Mouse (Mus musculus) embryonic facial prominence, embryonic 14.5 days (tissue): ENCODE measurements around the gene Txnip. TPM values are rescaled to one million over a fixed set of nuclear protein-coding genes. Genes with fewer than 3 reads are reported as not detected.
A peak's percentile ranks its signal among the peaks of the same experiment; 100 is the strongest.

ENCODE experiments used
- ATAC-seq: fragments of 200-750 bp; cut with Nextera tagmentation; 2 replicates; pipeline ENCODE4 v1.8.0; 2017; ENCODE audit warnings: low read depth, moderate number of reproducible peaks, moderate TSS enrichment
- DNase-seq: peaks from one replicate; pipeline ENCODE4 v3.0.0-alpha.2; 2015; ENCODE audit warnings: low spot score
- H3K27ac ChIP-seq: fragments of 300-500 bp; sonication (generic); replicated peaks from 2 replicates; pipeline ENCODE4 v1.5.1; 2014; ENCODE audit warnings: low read depth, mild to moderate bottlenecking, low read length, moderate library complexity
- H3K27me3 ChIP-seq: fragments of 300-500 bp; sonication (generic); replicated peaks from 2 replicates; pipeline ENCODE4 v1.6.1; 2014; ENCODE audit warnings: low read length; ENCODE audit not compliant: control insufficient read depth, insufficient read depth
- H3K36me3 ChIP-seq: fragments of 300-500 bp; sonication (generic); 2 replicates; pipeline ENCODE4 v1.6.1; 2014; ENCODE audit warnings: low read length, mixed read lengths; ENCODE audit not compliant: control insufficient read depth, insufficient read depth
- H3K4me1 ChIP-seq: fragments of 300-500 bp; sonication (generic); 2 replicates; pipeline ENCODE4 v1.6.1; 2014; ENCODE audit warnings: antibody characterized with exemption, low read length; ENCODE audit not compliant: control insufficient read depth, insufficient read depth
- H3K4me2 ChIP-seq: fragments of 300-500 bp; sonication (generic); 2 replicates; pipeline ENCODE4 v1.6.1; 2014; ENCODE audit warnings: low read depth, mild to moderate bottlenecking, low read length, moderate library complexity, mixed read lengths
- H3K4me3 ChIP-seq: fragments of 300-500 bp; sonication (generic); 2 replicates; pipeline ENCODE4 v1.5.1; 2014; ENCODE audit warnings: low read depth, mild to moderate bottlenecking, low read length
- H3K9ac ChIP-seq: fragments of 300-500 bp; sonication (generic); 2 replicates; pipeline ENCODE4 v1.6.1; 2014; ENCODE audit warnings: low read depth, mild to moderate bottlenecking, low read length, moderate library complexity, mixed read lengths
- H3K9me3 ChIP-seq: fragments of 300-500 bp; sonication (generic); 2 replicates; pipeline ENCODE4 v1.6.1; 2016; ENCODE audit warnings: low read length; ENCODE audit not compliant: control insufficient read depth
- WGBS: fragments of 180-500 bp; shearing (Covaris S2); extraction: QIAGEN DNeasy Blood & Tissue Kit; methylation state at CpG from one replicate; pipeline ENCODE4 v1.1.7; 2014; 5-methylcytosine and 5-hydroxymethylcytosine counted together
- polyA plus RNA-seq: library from polyadenylated mRNA; unstranded; fragments of >200 nt; fragmentation: Nextera tagmentation; extraction: Ambion mirVana; gene quantifications from 2 replicates; pipeline ENCODE4 v1.2.1, GENCODE M21; 2014

Gene Txnip
- polyA plus RNA-seq, 1 experiment from 2014 or later: 160 TPM

DNA sequence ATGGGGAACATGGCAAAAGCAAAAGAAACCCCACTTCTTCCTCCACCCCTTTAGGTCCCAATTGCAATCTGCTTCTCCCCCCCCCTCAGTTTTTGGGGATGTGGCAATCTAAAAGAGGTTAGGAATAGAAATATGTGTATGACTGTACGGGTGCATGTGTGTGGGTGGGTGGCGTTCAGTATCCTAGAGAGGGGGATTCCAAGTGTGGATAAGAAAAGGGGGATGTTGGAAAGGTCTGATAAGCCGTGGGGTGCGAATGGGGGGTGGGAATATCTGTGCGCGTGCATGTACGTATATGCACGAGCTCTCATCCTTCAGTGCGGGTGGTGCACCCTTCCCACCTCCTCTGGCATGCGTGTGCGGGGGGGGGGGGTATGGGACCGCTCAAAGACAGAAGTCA, 39.1 kb downstream of the Txnip start:
- H3K27me3 ChIP-seq: peaks cover 7% of the 10 kb centered on the region
- peaks cover 32% of the 10 kb centered on the region for H3K4me1 ChIP-seq
- DNase-seq (no peak), ATAC-seq (no peak)
- whole genome bisulfite sequencing: 1% methylated on average over 8 of the region's 12 CpGs
- H3K36me3 ChIP-seq: no peaks in the 10 kb centered on the region
- no peaks in the 10 kb centered on the region for H3K9me3 ChIP-seq
- H3K4me3 ChIP-seq: peak overlapping the region; percentile 58
- H3K4me2 ChIP-seq: peak overlapping the region; percentile 99
- H3K27ac ChIP-seq: no peak overlapping the region
- peak overlapping the region; percentile 74 for H3K9ac ChIP-seq

DNA sequence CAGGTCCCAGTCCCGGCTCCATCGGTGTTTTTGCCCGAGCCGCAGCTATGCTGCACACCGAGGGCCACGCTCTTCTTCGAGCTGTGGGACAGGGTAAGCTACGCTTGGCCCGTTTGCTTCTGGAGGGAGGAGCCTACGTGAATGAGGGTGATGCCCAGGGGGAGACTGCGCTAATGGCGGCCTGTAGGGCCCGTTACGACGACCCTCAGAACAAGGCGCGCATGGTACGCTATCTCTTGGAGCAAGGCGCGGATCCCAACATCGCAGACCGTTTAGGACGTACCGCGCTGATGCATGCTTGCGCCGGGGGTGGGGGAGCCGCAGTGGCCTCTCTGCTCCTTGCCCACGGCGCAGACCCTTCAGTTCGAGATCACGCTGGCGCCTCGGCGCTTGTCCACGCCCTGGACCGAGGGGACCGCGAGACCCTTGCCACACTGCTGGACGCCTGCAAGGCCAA, 39.7 kb downstream of the Txnip start:
- Histone ChIP-seq H3K9ac (peak overlapping the region; percentile 74), H3K4me2 (peak overlapping the region; percentile 99), H3K27ac (peak overlapping the region; percentile 61; the same call in 1 of the 2 replicates), H3K27me3 (peaks cover 7% of the 10 kb centered on the region), H3K9me3 (no peaks in the 10 kb centered on the region), H3K36me3 (no peaks in the 10 kb centered on the region), H3K4me3 (peak overlapping the region; percentile 58), H3K4me1 (peaks cover 32% of the 10 kb centered on the region)
- DNase-seq (peak; percentile 51), ATAC-seq (no peak)
- under 1% methylated on average over 33 of the region's 40 CpGs for WGBS

DNA sequence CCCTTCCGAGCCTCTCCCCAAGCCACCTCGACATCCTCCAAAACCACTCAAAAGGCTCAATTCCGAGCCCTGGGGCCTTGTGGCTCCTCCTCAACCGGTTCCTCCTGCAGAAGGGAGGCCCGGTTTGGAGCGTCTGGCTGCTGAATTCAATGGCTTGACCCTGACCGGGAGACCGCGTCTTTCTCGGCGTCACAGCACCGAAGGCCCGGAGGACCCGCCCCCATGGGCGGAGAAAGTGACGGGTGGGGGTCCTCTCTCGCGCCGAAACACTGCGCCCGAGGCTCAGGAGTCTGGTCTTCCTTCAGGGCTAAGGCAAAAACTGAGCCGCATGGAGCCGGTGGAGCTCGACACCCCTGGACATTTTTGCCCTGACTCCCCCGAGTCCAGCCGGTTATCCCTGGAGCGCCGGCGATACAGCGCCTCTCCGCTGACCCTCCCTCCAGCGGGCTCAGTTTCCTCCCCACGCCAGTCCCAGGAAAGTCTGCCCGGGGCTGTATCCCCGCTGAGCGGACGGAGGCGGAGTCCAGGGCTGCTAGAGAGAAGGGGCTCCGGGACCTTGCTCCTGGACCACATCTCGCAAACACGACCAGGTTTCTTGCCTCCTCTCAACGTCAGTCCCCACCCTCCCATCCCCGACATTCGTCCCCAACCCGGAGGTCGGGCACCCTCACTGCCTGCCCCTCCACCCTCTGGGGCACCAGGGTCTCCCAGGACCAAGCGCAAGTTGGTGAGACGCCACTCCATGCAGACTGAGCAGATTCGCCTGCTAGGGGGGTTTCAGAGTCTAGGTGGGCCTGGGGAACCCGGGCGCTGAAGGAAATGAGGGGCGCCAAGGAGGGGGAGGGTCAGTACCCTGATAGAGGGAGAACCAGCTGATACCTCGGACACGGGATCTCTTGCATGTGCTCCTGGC, 40.7 kb downstream of the Txnip start:
- H3K36me3 ChIP-seq: no peaks in the 10 kb centered on the region
- peaks cover 7% of the 10 kb centered on the region for H3K27me3 ChIP-seq
- H3K4me3 ChIP-seq: peak overlapping the region; percentile 58
- H3K27ac ChIP-seq: peak overlapping the region; percentile 61
- WGBS: 1% methylated on average over 40 of the region's 54 CpGs
- H3K4me1 ChIP-seq: peaks cover 32% of the 10 kb centered on the region
- DNase-seq: peak; percentile 87
- H3K9ac ChIP-seq: peak overlapping the region; percentile 74
- H3K9me3 ChIP-seq: no peaks in the 10 kb centered on the region
- ATAC-seq: no peak
- peak overlapping the region; percentile 99 for H3K4me2 ChIP-seq

DNA sequence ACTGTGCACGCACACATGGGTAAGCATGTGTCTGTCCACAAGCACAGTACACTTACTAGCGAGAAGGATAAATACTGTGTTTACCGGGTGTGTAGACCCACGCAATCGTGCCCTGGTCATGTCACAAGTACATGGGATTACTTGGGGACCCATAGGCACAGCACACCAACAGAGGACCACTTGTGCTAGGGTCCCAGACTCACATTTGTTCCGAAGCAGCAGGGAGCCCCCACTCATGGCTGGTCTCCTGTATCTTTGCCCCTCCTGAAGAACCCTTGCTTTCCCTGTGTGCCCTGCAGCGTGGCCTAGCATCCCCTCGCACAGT, 41.3 kb downstream of the Txnip start:
- H3K4me3 ChIP-seq: peak overlapping the region; percentile 58

DNA sequence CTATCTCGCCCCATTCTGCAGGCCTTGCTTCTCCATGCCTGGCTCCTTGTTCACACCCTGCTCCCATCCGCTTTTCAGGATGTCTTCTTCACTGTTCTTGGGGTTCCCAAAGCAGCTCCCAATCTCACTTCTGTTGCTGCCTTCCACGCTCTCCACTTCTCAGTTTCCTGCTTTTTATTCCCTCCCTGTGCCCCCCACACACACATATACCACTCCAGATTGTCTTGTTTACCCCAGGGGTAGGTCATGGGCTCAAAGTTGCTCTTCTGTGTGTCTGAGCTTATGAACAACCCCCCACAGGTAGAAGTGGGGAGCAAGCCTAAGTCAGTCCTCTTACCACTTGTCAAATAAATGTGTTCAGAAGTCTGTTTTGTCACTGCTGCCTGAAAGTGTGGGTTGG, 41.7 kb downstream of the Txnip start:
- Histone ChIP-seq H3K4me1 (peaks cover 34% of the 10 kb centered on the region), H3K27me3 (peaks cover 7% of the 10 kb centered on the region), H3K9ac (no peak overlapping the region), H3K9me3 (no peaks in the 10 kb centered on the region), H3K36me3 (no peaks in the 10 kb centered on the region), H3K4me3 (no peak overlapping the region), H3K27ac (no peak overlapping the region), H3K4me2 (0 out of 2 replicates have a peak overlapping the region, but pooled peaks have one; percentile 99)
- no peak for DNase-seq
- ATAC-seq: no peak
- WGBS: 64% methylated on average over 3 of the region's 3 CpGs

More for the DNA sequence above, 41.3 kb downstream of the Txnip start:
- peak overlapping the region; percentile 99 for H3K4me2 ChIP-seq
- H3K4me1 ChIP-seq: peaks cover 32% of the 10 kb centered on the region
- peaks cover 7% of the 10 kb centered on the region for H3K27me3 ChIP-seq
- H3K27ac ChIP-seq: no peak overlapping the region
- 59% methylated on average over 8 of the region's 8 CpGs for WGBS
- H3K36me3 ChIP-seq: no peaks in the 10 kb centered on the region
- DNase-seq (no peak), ATAC-seq (no peak)
- no peaks in the 10 kb centered on the region for H3K9me3 ChIP-seq
- peak overlapping the region; percentile 74; the same call in 1 of the 2 replicates for H3K9ac ChIP-seq

DNA sequence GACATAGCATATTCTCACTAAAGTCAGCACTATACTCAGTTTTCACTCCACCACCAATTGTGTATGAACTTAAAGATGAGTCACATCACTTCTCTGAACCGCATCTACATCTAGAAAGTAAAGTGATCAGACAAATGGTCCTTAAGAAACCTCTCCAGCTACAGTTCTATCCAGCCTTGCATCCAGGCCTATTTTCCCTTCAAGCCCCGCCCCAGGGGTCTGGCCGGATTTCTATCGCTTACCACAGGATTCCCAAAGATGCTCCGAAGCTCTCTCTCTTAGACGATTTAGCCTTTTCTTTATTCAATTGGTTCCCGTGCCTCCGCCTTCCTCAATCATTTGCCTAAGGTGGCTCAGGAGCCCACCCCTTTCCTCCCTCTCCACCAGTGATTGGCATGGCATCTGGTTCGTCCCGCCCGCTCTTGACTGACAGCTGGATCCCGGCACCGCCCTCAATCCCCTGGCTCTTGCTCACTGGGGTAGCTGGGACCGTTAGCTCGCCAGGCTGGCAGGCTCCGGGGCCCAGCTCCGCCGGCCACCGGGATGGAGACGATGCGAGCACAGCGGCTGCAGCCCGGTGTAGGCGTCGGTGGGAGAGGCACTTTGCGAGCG, 43.0 kb downstream of the Txnip start, which contains the start of gene Lix1l:
Gene Lix1l (plus strand): TSS at position 511 of the 612 bp plus-strand sequence.
- H3K9ac ChIP-seq: peak within 1 kb of the TSS; percentile 89
- DNase-seq: peak; percentile 99
- 1% methylated on average over 23 of the region's 27 CpGs for WGBS
- peak within 1 kb of the TSS; percentile 97 for H3K27ac ChIP-seq
- ATAC-seq: peak; percentile 96
- peaks cover 1% of the 10 kb centered on the region for H3K27me3 ChIP-seq
- peak within 1 kb of the TSS; percentile 59 for H3K4me2 ChIP-seq
- peak within 1 kb of the TSS; percentile 76 for H3K4me3 ChIP-seq
- no peaks in the 10 kb centered on the region for H3K9me3 ChIP-seq
- H3K4me1 ChIP-seq: peaks cover 31% of the 10 kb centered on the region
- no peaks in the 10 kb centered on the region for H3K36me3 ChIP-seq

DNA sequence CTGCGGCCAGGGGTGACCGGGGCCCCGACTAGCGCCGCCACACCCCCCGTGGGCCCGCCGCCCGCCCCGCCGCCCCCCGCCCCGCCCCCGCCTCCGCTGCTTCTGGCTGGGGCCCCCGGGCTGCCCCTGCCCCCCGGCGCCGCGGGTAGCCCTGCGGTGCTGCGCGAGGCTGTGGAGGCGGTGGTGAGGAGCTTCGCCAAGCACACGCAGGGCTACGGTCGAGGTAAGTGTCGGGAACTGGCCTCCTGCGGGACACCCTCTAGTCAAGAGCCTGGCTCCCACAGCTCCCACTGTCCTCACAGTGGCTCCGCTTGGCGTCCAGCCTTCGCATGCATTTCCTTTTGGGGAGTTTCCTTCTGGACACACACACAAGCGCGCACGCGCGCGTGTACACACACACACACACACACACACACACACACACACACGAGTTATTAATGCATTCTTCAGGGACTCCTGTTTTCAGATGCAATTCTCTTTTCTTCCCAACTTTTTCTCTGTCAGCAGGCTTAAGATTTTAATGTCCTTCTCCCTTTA, 43.6 kb downstream of the Txnip start:
- Histone ChIP-seq H3K4me1 (peaks cover 25% of the 10 kb centered on the region), H3K4me3 (peak overlapping the region; percentile 76), H3K9ac (peak overlapping the region; percentile 89), H3K27me3 (no peaks in the 10 kb centered on the region; the same call in 1 of the 2 replicates), H3K36me3 (no peaks in the 10 kb centered on the region), H3K4me2 (peak overlapping the region; percentile 59), H3K27ac (peak overlapping the region; percentile 97), H3K9me3 (no peaks in the 10 kb centered on the region)
- WGBS: 1% methylated on average over 19 of the region's 40 CpGs
- DNase-seq (peak; percentile 91), ATAC-seq (peak; percentile 58)

DNA sequence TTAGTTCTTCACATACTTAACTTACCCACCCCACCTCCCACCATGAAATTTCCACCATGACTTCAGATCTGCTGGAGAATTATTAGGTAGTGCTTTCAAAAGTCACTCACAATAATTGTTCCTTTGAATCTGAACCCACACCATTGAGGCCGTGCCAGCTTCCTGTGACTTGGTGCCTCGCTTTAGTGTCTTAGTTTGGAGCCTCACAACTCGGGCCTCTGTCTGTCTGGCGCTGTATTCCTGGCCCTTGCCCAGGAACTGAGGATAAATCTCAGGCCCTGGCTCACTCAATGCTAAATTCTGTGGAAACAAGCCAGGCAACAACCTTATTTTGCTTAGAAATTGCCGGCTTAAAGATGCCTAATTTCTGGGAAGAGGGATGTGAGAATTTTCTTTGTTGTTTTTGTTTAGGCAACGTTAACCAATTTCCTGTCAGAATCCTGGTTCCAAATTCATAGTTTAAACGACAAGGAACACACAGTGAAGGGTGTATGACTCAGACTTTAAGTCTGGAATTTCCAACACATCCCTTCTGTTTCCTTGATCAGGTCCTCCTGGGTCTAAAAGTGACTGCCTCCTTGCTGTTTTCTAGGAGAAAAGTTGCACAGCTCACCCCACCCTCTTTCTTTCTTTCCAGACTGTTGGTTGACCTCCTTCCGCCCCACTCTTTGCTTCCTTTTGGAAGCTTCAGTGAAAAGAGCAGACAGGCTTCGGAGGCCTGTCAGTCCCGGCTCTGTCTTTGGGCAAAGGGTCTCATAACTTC, 44.4 kb downstream of the Txnip start:
- Histone ChIP-seq H3K27me3 (no peaks in the 10 kb centered on the region; the same call in 1 of the 2 replicates), H3K9ac (peak overlapping the region; percentile 89), H3K27ac (peak overlapping the region; percentile 97), H3K9me3 (no peaks in the 10 kb centered on the region), H3K4me3 (peak overlapping the region; percentile 76), H3K36me3 (no peaks in the 10 kb centered on the region), H3K4me1 (peaks cover 17% of the 10 kb centered on the region), H3K4me2 (peak overlapping the region; percentile 59)
- ATAC-seq (no peak), DNase-seq (peak; percentile 49)
- WGBS: 22% methylated on average over 10 of the region's 10 CpGs
